Mouse (Mus musculus): ENCODE data around the gene Ucp3.
"Not testable (repeated sequence)": the region's sequence is repeated elsewhere in the genome, so short reads cannot be mapped to it uniquely, and the experiment has no call there.

Gene Ucp3

GRCm38 (mm10) chr7:100473846-100474454 lies 1.2 kb downstream of the Ucp3 start:
- DNase-seq (ENCODE audit: low spot score): no peak

DNA sequence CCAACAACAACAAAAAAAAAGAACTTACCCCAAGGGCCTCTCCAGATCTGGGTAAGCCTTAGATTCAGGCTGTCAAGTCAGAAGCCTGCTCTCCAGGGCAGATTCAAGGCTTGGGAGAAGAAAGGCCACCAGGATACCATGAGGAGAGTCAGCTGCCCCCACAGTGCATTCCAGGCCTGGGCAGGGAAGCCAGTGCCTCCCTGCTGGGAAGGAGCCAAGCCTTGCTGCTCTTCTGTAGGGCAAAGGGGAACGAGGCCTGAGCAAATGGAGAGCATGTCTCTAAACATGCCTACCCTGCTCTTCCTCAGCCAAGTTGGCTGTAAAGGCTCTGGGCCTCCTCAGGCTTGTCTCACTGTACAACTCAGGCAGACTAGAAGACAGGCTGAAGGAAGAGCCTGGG lies 1.9 kb downstream of the Ucp3 start:
- no peak for DNase-seq (ENCODE audit: low spot score)

DNA sequence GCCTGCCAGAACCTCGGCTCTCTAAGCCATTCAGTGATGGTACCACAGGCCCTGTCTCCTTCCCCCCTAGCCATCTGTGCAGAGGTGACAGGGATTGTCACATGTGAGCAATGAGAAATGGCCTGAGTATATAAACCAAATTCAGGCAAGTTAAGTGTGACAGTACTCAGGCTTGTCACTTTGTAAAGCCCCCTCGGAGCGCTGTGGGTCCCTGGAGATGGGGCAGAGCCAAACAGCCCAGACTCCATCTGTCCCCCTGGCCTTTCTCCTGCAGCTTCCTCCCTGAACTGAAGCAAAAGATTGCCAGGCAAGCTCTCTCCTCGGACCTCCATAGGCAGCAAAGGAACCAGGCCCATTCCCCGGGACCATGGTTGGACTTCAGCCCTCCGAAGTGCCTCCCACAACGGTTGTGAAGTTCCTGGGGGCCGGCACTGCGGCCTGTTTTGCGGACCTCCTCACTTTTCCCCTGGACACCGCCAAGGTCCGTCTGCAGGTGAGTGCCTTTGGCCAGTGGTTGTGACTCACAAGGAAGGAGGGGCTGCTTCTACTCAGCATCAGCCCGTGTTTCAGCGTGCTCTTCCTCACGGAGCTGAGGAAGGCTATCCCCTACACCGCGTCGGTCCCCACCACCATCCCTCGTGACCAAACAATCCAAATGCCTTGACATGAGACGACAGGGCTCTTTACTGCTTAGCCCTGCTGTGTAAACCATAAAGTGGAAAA lies 6.5 kb downstream of the Ucp3 start:
- no peak for DNase-seq (ENCODE audit: low spot score)

DNA sequence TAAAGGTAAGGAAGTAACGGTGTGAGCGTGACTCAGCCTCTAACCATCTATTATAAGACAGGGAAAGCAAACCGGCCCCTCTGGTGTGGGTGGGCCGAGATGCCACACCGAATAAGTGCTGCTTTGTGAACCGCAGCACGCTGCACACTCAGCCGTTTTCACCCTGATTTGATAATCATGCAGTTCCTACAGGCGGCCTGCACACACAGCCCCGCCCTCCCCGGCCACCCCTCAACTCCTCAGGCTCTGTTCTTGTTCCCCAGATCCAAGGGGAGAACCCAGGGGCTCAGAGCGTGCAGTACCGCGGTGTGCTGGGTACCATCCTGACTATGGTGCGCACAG lies 7.0 kb downstream of the Ucp3 start:
- DNase-seq (ENCODE audit: low spot score): no peak

DNA sequence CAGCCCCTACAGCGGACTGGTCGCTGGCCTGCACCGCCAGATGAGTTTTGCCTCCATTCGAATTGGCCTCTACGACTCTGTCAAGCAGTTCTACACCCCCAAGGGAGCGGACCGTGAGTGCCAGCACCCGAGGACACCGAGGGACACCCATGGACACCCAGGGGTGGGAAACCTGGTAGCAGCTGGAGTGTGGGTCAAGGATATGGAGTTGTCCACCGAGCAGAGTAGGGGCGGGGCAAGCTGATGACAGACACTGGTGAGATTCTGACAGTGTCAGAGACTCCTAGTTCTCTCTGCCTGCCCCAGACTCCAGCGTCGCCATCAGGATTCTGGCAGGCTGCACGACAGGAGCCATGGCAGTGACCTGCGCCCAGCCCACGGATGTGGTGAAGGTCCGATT lies 7.4 kb downstream of the Ucp3 start:
- DNase-seq (ENCODE audit: low spot score): no peak

DNA sequence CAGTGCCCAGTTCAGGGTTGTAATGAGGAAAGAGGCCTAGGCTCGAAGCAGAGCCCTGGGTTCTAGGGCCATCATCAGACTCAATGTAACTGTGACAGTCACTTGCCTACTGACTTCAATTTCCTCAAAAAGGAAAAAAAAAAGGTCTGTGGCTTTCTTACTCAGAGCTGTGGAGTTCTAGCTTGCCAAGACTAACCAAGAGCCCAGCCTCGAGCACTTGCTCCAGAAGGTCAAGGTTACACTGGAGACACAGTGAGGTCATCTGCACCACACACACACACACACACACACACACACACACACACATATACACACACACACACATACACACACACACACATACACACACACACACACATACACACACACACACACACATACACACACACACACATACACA lies 9.3 kb downstream of the Ucp3 start:
- DNase-seq (ENCODE audit: low spot score): not testable (repeated sequence)

- DNase-seq (ENCODE audit: low spot score): no peak
Observed at GRCm38 (mm10) chr7:100484493-100484892, 11.7 kb downstream of the Ucp3 start.

DNA sequence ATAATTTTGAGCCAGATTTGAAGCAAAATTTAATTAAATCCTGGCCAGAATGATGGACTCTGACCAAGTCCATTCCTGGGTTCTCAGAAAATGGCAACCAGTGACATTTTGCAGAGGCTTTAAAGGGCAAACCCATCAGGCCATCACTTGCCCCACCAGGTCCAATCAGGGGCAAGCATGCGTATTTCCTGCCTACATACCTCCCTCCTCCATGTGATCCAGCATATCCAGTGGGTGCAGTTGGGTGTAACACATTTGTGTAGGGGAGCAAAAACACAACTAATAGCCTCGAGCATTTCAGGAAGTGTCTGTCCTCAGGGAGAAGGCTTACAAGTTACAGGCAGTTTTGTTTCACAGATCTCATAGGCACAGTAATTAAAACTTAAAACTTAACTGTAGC lies 14.5 kb downstream of the Ucp3 start:
- no peak for DNase-seq (ENCODE audit: low spot score)

- DNase-seq (ENCODE audit: low spot score): no peak
Observed at GRCm38 (mm10) chr7:100488474-100489048, 15.8 kb downstream of the Ucp3 start.

DNA sequence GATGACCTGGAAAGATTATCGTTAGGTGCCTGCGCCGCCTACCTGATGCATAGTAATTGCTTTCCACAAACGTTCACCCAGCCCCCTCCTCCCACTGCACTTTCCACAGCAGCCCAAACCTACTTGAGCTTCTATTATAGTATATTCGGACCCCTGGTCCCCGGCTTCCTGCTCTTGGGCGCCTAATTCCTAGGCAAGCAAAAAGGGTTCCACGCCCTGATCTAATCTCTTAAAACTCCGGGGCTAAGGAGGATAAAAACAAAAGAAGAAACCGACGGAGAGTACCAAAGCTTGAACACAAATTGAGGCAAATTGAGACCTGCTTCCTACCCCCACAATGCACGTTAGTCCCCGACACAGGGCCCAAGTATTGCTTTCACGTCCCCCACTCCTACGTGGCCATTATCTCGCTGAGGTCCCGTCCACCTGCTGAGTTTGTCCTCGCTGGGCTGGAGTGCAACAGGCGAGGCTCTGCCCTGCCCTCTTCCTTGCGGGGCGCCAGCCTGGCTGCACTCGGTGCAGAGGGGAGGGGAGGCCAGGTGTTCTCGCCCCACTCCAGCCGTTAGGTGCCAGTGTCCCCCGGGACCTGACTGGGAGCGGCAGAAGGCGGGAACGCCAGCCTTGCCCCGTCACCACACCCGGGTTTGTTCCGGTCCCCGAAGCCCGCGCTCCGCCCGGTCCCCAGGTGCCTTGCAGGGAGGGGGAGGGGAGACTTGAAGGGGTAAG lies 19.8 kb downstream of the Ucp3 start:
- DNase-seq (ENCODE audit: low spot score): peak; percentile 55

- DNase-seq (ENCODE audit: low spot score): peak; percentile 93
Observed at GRCm38 (mm10) chr7:100493117-100493483, 20.3 kb downstream of the Ucp3 start, which contains the start of gene Ucp2. Gene Ucp2 (plus strand): TSS chr7:100493337.

- DNase-seq (ENCODE audit: low spot score): peak; percentile 59
Observed at GRCm38 (mm10) chr7:100493484-100494414, 21.0 kb downstream of the Ucp3 start.

GRCm38 (mm10) chr7:100494415-100494831 lies 21.6 kb downstream of the Ucp3 start:
- DNase-seq (ENCODE audit: low spot score): no peak

DNA sequence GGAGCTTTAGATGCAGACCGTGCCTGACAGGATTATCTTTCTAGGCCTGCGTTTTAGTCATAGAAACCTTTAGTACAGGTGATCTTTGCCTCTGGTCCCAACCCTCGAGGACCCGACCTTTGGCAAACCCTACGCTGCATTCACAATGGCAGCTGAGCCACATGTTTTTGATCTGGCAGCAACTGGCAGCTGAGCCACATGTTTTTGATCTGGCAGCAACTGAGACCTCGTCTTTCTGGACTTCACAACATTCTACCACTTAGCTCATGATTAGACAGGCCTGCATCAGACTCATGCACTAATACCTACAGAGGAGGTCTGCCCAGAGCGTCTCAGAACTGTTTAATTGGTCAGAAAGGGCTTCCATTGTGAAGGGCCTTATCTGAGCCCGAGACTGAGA lies 22.3 kb downstream of the Ucp3 start:
- DNase-seq (ENCODE audit: low spot score): no peak

- peak; percentile 63 for DNase-seq (ENCODE audit: low spot score)
Observed at GRCm38 (mm10) chr7:100495581-100496251, 22.9 kb downstream of the Ucp3 start.

DNA sequence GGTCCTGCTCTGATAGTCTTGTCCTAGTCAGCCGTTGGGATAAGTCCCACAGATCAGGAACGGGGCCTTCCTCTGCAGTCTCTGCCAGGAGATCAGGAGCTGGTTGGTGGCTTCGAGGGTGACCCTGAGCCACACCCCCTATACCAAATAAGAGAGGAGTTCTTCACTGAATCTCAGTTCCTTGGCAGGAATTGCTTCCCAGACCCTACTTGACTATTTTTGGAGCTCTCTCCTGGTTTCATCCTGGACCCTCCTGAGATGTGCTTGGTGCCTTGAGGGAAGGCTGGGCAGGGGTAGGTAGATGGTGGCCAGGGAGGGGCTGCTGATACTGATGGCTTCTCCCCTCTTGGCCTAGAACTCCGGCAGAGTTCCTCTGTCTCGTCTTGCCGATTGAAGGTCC lies 23.6 kb downstream of the Ucp3 start:
- DNase-seq (ENCODE audit: low spot score): no peak

DNA sequence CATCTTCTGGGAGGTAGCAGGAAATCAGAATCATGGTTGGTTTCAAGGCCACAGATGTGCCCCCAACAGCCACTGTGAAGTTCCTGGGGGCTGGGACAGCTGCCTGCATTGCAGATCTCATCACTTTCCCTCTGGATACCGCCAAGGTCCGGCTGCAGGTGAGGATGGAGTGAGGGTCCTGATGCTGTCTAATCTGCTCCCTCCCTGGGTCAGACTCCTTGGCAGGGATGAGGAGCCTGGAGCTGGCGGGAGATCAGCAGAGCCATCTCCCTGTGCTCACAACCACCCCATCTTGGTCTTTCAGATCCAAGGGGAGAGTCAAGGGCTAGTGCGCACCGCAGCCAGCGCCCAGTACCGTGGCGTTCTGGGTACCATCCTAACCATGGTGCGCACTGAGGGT lies 24.0 kb downstream of the Ucp3 start:
- DNase-seq (ENCODE audit: low spot score): no peak

GRCm38 (mm10) chr7:100497402-100497801 lies 24.6 kb downstream of the Ucp3 start:
- DNase-seq (ENCODE audit: low spot score): no peak

GRCm38 (mm10) chr7:100497982-100498381 lies 25.2 kb downstream of the Ucp3 start:
- no peak for DNase-seq (ENCODE audit: low spot score)

- no peak for DNase-seq (ENCODE audit: low spot score)
Observed at GRCm38 (mm10) chr7:100499465-100499864, 26.7 kb downstream of the Ucp3 start.

GRCm38 (mm10) chr7:100500276-100500977 lies 27.6 kb downstream of the Ucp3 start:
- no peak for DNase-seq (ENCODE audit: low spot score)

All from c-Kit-positive CD71-positive TER-119-positive erythroid progenitor cells, embryonic 14.5 days (primary cell).